9 mouse cellular contexts compared by ENCODE assay signal in genomic region chr3:117494118-117494517, GRCm38 (mm10).
A peak's percentile ranks its signal among the peaks of the same experiment; 100 is the strongest.
DNase-seq lines count a peak whose midpoint lies in the region; ATAC-seq and TF ChIP-seq lines count a peak whose summit lies in the region.
"Had no signal": no experiment of that assay in that cellular context is flagged by ENCODE, and none has a peak within 500 bp of the region (broad histone marks: within the 10 kb centered on the region; RNA-seq: fewer than 3 reads in every experiment).

No protein-coding gene starts in this region.

- no peaks in the 10 kb centered on the region for H3K36me3 ChIP-seq in heart, embryonic 10.5 days
- H3K36me3 ChIP-seq in CH12.LX (replicated peaks in 1 of 2; ENCODE audit: control insufficient read depth in 1 of 2, insufficient read depth in 1 of 2, low read length in 1 of 2) = no peaks in the 10 kb centered on the region
- no peaks in the 10 kb centered on the region for H3K36me3 ChIP-seq in embryonic facial prominence, embryonic 11.5 days (replicated peaks; ENCODE audit: control insufficient read depth, insufficient read depth, low read depth, low read length)
- no peaks in the 10 kb centered on the region for H3K36me3 ChIP-seq in limb, embryonic 14.5 days (ENCODE audit: control insufficient read depth, insufficient read depth, low read length)

- no peak for TF ChIP-seq EP300 in CH12.LX (IDR thresholded peaks at IDR 0.05; ENCODE audit: low read length)

- no peak for TF ChIP-seq POLR2A in CH12.LX (IDR thresholded peaks at IDR 0.05; ENCODE audit: low read depth, low read length)
- no peak for TF ChIP-seq POLR2A in limb, embryonic 14.5 days (IDR thresholded peaks at IDR 0.05; ENCODE audit: borderline replicate concordance, extremely low read depth, insufficient read depth, insufficient read length)

- H3K4me3 ChIP-seq in heart, embryonic 10.5 days = no peak overlapping the region
- H3K4me3 ChIP-seq in CH12.LX (replicated peaks in 1 of 3; ENCODE audit: low read depth in 2 of 3, low read length in 2 of 3, poor library complexity in 1 of 3) = no peak overlapping the region
- no peak overlapping the region for H3K4me3 ChIP-seq in embryonic facial prominence, embryonic 11.5 days (ENCODE audit: low read depth, low read length)
- no peak overlapping the region for H3K4me3 ChIP-seq in limb, embryonic 14.5 days (replicated peaks; ENCODE audit: low read length)
- H3K4me3 ChIP-seq: myocyte had no signal

- no peaks in the 10 kb centered on the region for H3K27me3 ChIP-seq in heart, embryonic 10.5 days (ENCODE audit: insufficient read depth, poor library complexity, severe bottlenecking)
- no peaks in the 10 kb centered on the region for H3K27me3 ChIP-seq in CH12.LX (replicated peaks)
- H3K27me3 ChIP-seq in embryonic facial prominence, embryonic 11.5 days (ENCODE audit: control insufficient read depth, insufficient read depth, low read length) = no peaks in the 10 kb centered on the region
- no peaks in the 10 kb centered on the region for H3K27me3 ChIP-seq in limb, embryonic 14.5 days (ENCODE audit: control insufficient read depth, insufficient read depth, low read length)

- peak; percentile 73 to 85 for TF ChIP-seq CTCF in CH12.LX (conservative IDR thresholded peaks at IDR 0.05 in 1 of 2, IDR thresholded peaks at IDR 0.05 in 1 of 2; ENCODE audit: low read depth in 2 of 2, low read length in 2 of 2)

- H3K4me2 ChIP-seq in CH12.LX (ENCODE audit: insufficient read depth, low read depth, poor library complexity, severe bottlenecking) = no peak overlapping the region
- no peak overlapping the region for H3K4me2 ChIP-seq in embryonic facial prominence, embryonic 11.5 days (ENCODE audit: low read depth, low read length)
- no peak overlapping the region for H3K4me2 ChIP-seq in limb, embryonic 14.5 days (replicated peaks; ENCODE audit: low read depth, low read length, severe bottlenecking)

- DNase-seq in heart, postnatal 4 days = peak; percentile 51
- DNase-seq in heart, embryonic 10.5 days (ENCODE audit: low spot score) = no peak
- DNase-seq in CH12.LX (ENCODE audit: extremely low read depth) = peak; percentile 71
- DNase-seq in ZHBTc4 (ENCODE audit: low read depth, low spot score) = peak; percentile 68
- DNase-seq in embryonic facial prominence, embryonic 11.5 days (ENCODE audit: low spot score) = peak; percentile 72
- peak; percentile 17 for DNase-seq in limb, embryonic 14.5 days (ENCODE audit: low spot score)
- DNase-seq in right cerebral cortex, postnatal 14 days = peak; percentile 50

- H3K9ac ChIP-seq in CH12.LX (ENCODE audit: insufficient read depth, low read depth) = no peak overlapping the region
- no peak overlapping the region for H3K9ac ChIP-seq in embryonic facial prominence, embryonic 11.5 days (replicated peaks; ENCODE audit: low read length)
- H3K9ac ChIP-seq in limb, embryonic 14.5 days (ENCODE audit: low read depth, low read length, severe bottlenecking) = no peak overlapping the region

- H3K9me3 ChIP-seq in heart, embryonic 10.5 days = no peaks in the 10 kb centered on the region
- no peaks in the 10 kb centered on the region for H3K9me3 ChIP-seq in CH12.LX (replicated peaks; ENCODE audit: low read length)
- no peaks in the 10 kb centered on the region for H3K9me3 ChIP-seq in embryonic facial prominence, embryonic 11.5 days (replicated peaks; ENCODE audit: control insufficient read depth, low read length)
- H3K9me3 ChIP-seq in limb, embryonic 14.5 days (ENCODE audit: control insufficient read depth, low read length) = 0 out of 2 replicates have a peak, but pooled peaks cover 7% of the 10 kb centered on the region

- in situ Hi-C loops in CH12.LX (cut with MboI; ENCODE audit: low pct_ligation_motif_present, low pct_unique_long_range_greater_than_20kb, low sequenced_read_pairs) = loop anchor here (10.0 kb wide), 1 partner anchor 379 kb away; no protein-coding TSS in a partner anchor

- H3K79me2 ChIP-seq in CH12.LX (replicated peaks; ENCODE audit: control insufficient read depth, extremely low read depth, insufficient read depth, poor library complexity, severe bottlenecking) = no peaks in the 10 kb centered on the region

- H3K4me1 ChIP-seq in heart, embryonic 10.5 days = no peaks in the 10 kb centered on the region
- H3K4me1 ChIP-seq in CH12.LX (ENCODE audit: control insufficient read depth in 1 of 2, insufficient read depth in 2 of 2) = no peaks in the 10 kb centered on the region; a peak in 1 of 4 replicates
- no peaks in the 10 kb centered on the region for H3K4me1 ChIP-seq in embryonic facial prominence, embryonic 11.5 days (ENCODE audit: control insufficient read depth, insufficient read depth, low read length)
- H3K4me1 ChIP-seq in limb, embryonic 14.5 days (ENCODE audit: control insufficient read depth, insufficient read depth, low read length) = no peaks in the 10 kb centered on the region

- H3K27ac ChIP-seq in heart, embryonic 10.5 days = no peak overlapping the region
- no peak overlapping the region for H3K27ac ChIP-seq in CH12.LX (ENCODE audit: insufficient read depth, low read depth)
- no peak overlapping the region for H3K27ac ChIP-seq in embryonic facial prominence, embryonic 11.5 days (replicated peaks; ENCODE audit: low read depth, low read length)
- H3K27ac ChIP-seq in limb, embryonic 14.5 days (replicated peaks; ENCODE audit: low read depth, low read length) = no peak overlapping the region

- dilution Hi-C loops in CH12.LX (cut with MboI; ENCODE audit: extremely low pct_ligation_motif_present, extremely low pct_unique_long_range_greater_than_20kb, low sequenced_read_pairs) = no loop called here

- ATAC-seq in embryonic facial prominence, embryonic 11.5 days (replicated peaks; ENCODE audit: insufficient number of reproducible peaks, low FRiP score, low TSS enrichment, low read depth) = no peak
- no peak for ATAC-seq in limb, embryonic 14.5 days (ENCODE audit: low FRiP score, low read depth)
- no peak for ATAC-seq in erythroblast, adult 5-6 weeks (replicated peaks; ENCODE audit: low FRiP score, poor library complexity, severe bottlenecking)

- TF ChIP-seq RAD21 in CH12.LX (IDR thresholded peaks at IDR 0.05; ENCODE audit: low read depth, low read length) = peak; percentile 81

- WGBS in heart, embryonic 10.5 days = 64% methylated on average over 2 of the region's 2 CpGs
- WGBS in embryonic facial prominence, embryonic 11.5 days = 54% methylated on average over 2 of the region's 2 CpGs
- WGBS in limb, embryonic 14.5 days = 64% methylated on average over 2 of the region's 2 CpGs

TF ChIP-seq in CH12.LX, 34 proteins besides CTCF, POLR2A, EP300 and RAD21:
- TF ChIP-seq ZC3H11A (IDR thresholded peaks at IDR 0.05; ENCODE audit: low read depth, low read length) = peak; percentile 8; the same call in 1 of the 2 replicates
- TF ChIP-seq PAX5 (IDR thresholded peaks at IDR 0.05; ENCODE audit: low read length) = no peak
- TF ChIP-seq USF2 (conservative IDR thresholded peaks at IDR 0.05; ENCODE audit: low read depth, low read length) = no peak
- no peak for TF ChIP-seq GABPA (IDR thresholded peaks at IDR 0.05; ENCODE audit: insufficient replicate concordance, low read depth, low read length)
- TF ChIP-seq MAFK (IDR thresholded peaks at IDR 0.05; ENCODE audit: insufficient replicate concordance, low read length) = no peak
- TF ChIP-seq SMC3 (IDR thresholded peaks at IDR 0.05; ENCODE audit: low read depth, low read length) = peak; percentile 77
